Mouse (Mus musculus): ENCODE data around the gene Mat2a.
A peak's percentile ranks its signal among the peaks of the same experiment; 100 is the strongest.

GRCm38 (mm10) chr6:72414076-72414756, 25.1 kb downstream of the Mat2a start, which contains the start of gene Ggcx:
- TF ChIP-seq TBP (IDR thresholded peaks at IDR 0.05; ENCODE audit: low read depth, low read length) = 0 out of 2 replicates have a peak, but pooled peaks have one; percentile 67
- TF ChIP-seq ZC3H11A (IDR thresholded peaks at IDR 0.05; ENCODE audit: low read depth, low read length) = no peak
- 0 out of 2 replicates have a peak, but pooled peaks have one; percentile 26 for TF ChIP-seq USF1 (IDR thresholded peaks at IDR 0.05; ENCODE audit: low read depth, low read length)
- TF ChIP-seq ZNF384 (IDR thresholded peaks at IDR 0.05; ENCODE audit: low read depth, low read length) = no peak
- no peak for TF ChIP-seq CTCF (IDR thresholded peaks at IDR 0.05 in 2 of 3, conservative IDR thresholded peaks at IDR 0.05 in 1 of 3; ENCODE audit: control insufficient read depth in 1 of 3, insufficient read depth in 1 of 3, low read depth in 2 of 3, low read length in 3 of 3, poor library complexity in 1 of 3, severe bottlenecking in 1 of 3)
- 0 out of 2 replicates have a peak, but pooled peaks have one; percentile 15 for TF ChIP-seq RCOR1 (IDR thresholded peaks at IDR 0.05; ENCODE audit: low read depth, low read length)
- TF ChIP-seq SMC3 (IDR thresholded peaks at IDR 0.05; ENCODE audit: low read depth, low read length) = peak; percentile 1; the same call in 1 of the 2 replicates
- peak; percentile 75 to 85 for TF ChIP-seq POLR2A (IDR thresholded peaks at IDR 0.05; ENCODE audit: control insufficient read depth in 1 of 2, insufficient read depth in 1 of 2, low read depth in 1 of 2, low read length in 2 of 2, poor library complexity in 1 of 2)

Data from MEL (cell line).